Mouse (Mus musculus) small intestine, adult 2 months (tissue): ENCODE data around the gene Map4k2. TPM values are rescaled to one million over a fixed set of nuclear protein-coding genes. Genes with fewer than 3 reads are reported as not detected.
A peak's percentile ranks its signal among the peaks of the same experiment; 100 is the strongest.

Experiments
- H3K27ac ChIP-seq: fragments of 200-500 bp; 2 replicates; pipeline ENCODE4 v1.5.1; 2012; ENCODE audit warnings: low read depth, low read length, control low read depth, inconsistent platforms; ENCODE audit not compliant: insufficient read depth
- H3K27me3 ChIP-seq: fragments of 200-500 bp; 2 replicates; pipeline ENCODE4 v1.6.1; 2012; ENCODE audit warnings: mild to moderate bottlenecking, moderate library complexity, low read length, inconsistent platforms; ENCODE audit not compliant: control insufficient read depth, insufficient read depth
- H3K36me3 ChIP-seq: fragments of 200-500 bp; 2 replicates; pipeline ENCODE4 v1.6.1; 2012; ENCODE audit warnings: mild to moderate bottlenecking, low read length, control low read depth, inconsistent platforms; ENCODE audit not compliant: control insufficient read depth, insufficient read depth
- H3K4me1 ChIP-seq: fragments of 200-500 bp; 2 replicates; pipeline ENCODE4 v1.6.1; 2012; ENCODE audit warnings: low read length, inconsistent platforms, mixed read lengths; ENCODE audit not compliant: control insufficient read depth, insufficient read depth, insufficient read length
- H3K4me3 ChIP-seq: fragments of 200-500 bp; 2 replicates; pipeline ENCODE4 v1.5.1; 2012; ENCODE audit warnings: low read depth, mild to moderate bottlenecking, control low read depth, inconsistent platforms, low read length, moderate library complexity
- CTCF ChIP-seq: fragments of 200-500 bp; IDR thresholded peaks from 2 replicates; pipeline ENCODE4 v1.5.1; 2012; ENCODE audit warnings: low read depth, mild to moderate bottlenecking, control low read depth, inconsistent platforms, low read length, moderate library complexity, mixed read lengths; ENCODE audit not compliant: insufficient replicate concordance, insufficient read length; ENCODE audit errors: extremely low read depth
- POLR2A ChIP-seq: fragments of 200-500 bp; IDR thresholded peaks from 2 replicates; pipeline ENCODE4 v1.6.1; 2012; ENCODE audit warnings: low read depth, mild to moderate bottlenecking, control low read depth, inconsistent platforms, low read length, moderate library complexity
- WGBS: fragments of 180-500 bp; shearing (Covaris S2); methylation state at CpG from one replicate; pipeline ENCODE4 v1.1.7; 2018; 5-methylcytosine and 5-hydroxymethylcytosine counted together
- polyA plus RNA-seq: library from polyadenylated mRNA; depleted of rRNA; stranded (reverse); fragments of >200 nt; gene quantifications from 2 replicates; pipeline ENCODE4 v1.2.3, GENCODE M21; 2012

The Map4k2 gene
- polyA plus RNA-seq, 1 experiment = 77.3 TPM

GRCm38 (mm10) chr19:6397582-6398249, 56.8 kb downstream of the Map4k2 start:
- 88% methylated on average over 22 of the region's 22 CpGs for WGBS
- no peak for TF ChIP-seq CTCF
- TF ChIP-seq POLR2A = no peak
- Histone ChIP-seq H3K27ac (no peak overlapping the region), H3K27me3 (peaks cover 30% of the 10 kb centered on the region), H3K4me1 (peaks cover 11% of the 10 kb centered on the region), H3K4me3 (no peak overlapping the region), H3K36me3 (no peaks in the 10 kb centered on the region)

- H3K27ac ChIP-seq = peak overlapping the region; percentile 35
- no peaks in the 10 kb centered on the region for H3K36me3 ChIP-seq
- TF ChIP-seq POLR2A (no peak), CTCF (no peak)
- peaks cover 30% of the 10 kb centered on the region for H3K27me3 ChIP-seq
- 2% methylated on average over 39 of the region's 39 CpGs for WGBS
- peaks cover 11% of the 10 kb centered on the region for H3K4me1 ChIP-seq
- peak overlapping the region; percentile 71 for H3K4me3 ChIP-seq
Measured at GRCm38 (mm10) chr19:6398447-6399284, 57.7 kb downstream of the Map4k2 start.

GRCm38 (mm10) chr19:6399285-6400095, 58.6 kb downstream of the Map4k2 start, which contains the start of gene Rasgrp2:
TSS of gene Rasgrp2 (plus strand) at chr19:6399340.
- Histone ChIP-seq H3K27ac (peak within 1 kb of the TSS; percentile 35), H3K4me3 (peak within 1 kb of the TSS; percentile 71), H3K36me3 (no peaks in the 10 kb centered on the region), H3K27me3 (peaks cover 30% of the 10 kb centered on the region), H3K4me1 (peaks cover 11% of the 10 kb centered on the region)
- TF ChIP-seq POLR2A (no peak), CTCF (no peak)
- WGBS = 2% methylated on average over 86 of the region's 87 CpGs

GRCm38 (mm10) chr19:6400096-6401086, 59.5 kb downstream of the Map4k2 start:
- peaks cover 13% of the 10 kb centered on the region for H3K4me1 ChIP-seq
- H3K27me3 ChIP-seq = peaks cover 30% of the 10 kb centered on the region
- no peaks in the 10 kb centered on the region for H3K36me3 ChIP-seq
- WGBS = 5% methylated on average over 29 of the region's 29 CpGs
- no peak for TF ChIP-seq CTCF
- TF ChIP-seq POLR2A = no peak
- H3K4me3 ChIP-seq = peak overlapping the region; percentile 71
- H3K27ac ChIP-seq = peak overlapping the region; percentile 22

GRCm38 (mm10) chr19:6401131-6401815, 60.3 kb downstream of the Map4k2 start:
- no peak for TF ChIP-seq POLR2A
- TF ChIP-seq CTCF = peak; percentile 78
- peak overlapping the region; percentile 53 for H3K27ac ChIP-seq
- 1% methylated on average over 32 of the region's 32 CpGs for WGBS

More at GRCm38 (mm10) chr19:6401131-6401815, 60.3 kb downstream of the Map4k2 start:
- Histone ChIP-seq H3K4me1 (peaks cover 13% of the 10 kb centered on the region), H3K4me3 (peak overlapping the region; percentile 60), H3K27me3 (peaks cover 30% of the 10 kb centered on the region), H3K36me3 (no peaks in the 10 kb centered on the region)
